9 mouse cellular contexts compared by ENCODE assay signal in genomic region chr2:93303260-93303584, GRCm38 (mm10). TPM values are rescaled to one million over a fixed set of nuclear protein-coding genes. Genes with fewer than 3 reads are reported as not detected.
DNase-seq lines count a peak whose midpoint lies in the region; ATAC-seq lines count a peak whose summit lies in the region.
"Had no signal": no experiment of that assay in that cellular context is flagged by ENCODE, and none has a peak within 500 bp of the region (broad histone marks: within the 10 kb centered on the region; RNA-seq: fewer than 3 reads in every experiment).

No protein-coding gene starts in this region.

- H3K4me1 ChIP-seq in kidney, embryonic 16.5 days (ENCODE audit: insufficient read depth, low read length): peaks cover 27% of the 10 kb centered on the region
- H3K4me1 ChIP-seq in forebrain, embryonic 12.5 days: peaks cover 30% of the 10 kb centered on the region
- peaks cover 26% of the 10 kb centered on the region for H3K4me1 ChIP-seq in hindbrain, embryonic 15.5 days (replicated peaks)
- peaks cover 31% of the 10 kb centered on the region for H3K4me1 ChIP-seq in neural tube, embryonic 14.5 days (ENCODE audit: control insufficient read depth, insufficient read depth, low read length)

- H3K9me3 ChIP-seq in kidney, embryonic 16.5 days (ENCODE audit: low read length): no peaks in the 10 kb centered on the region
- H3K9me3 ChIP-seq in forebrain, embryonic 12.5 days: no peaks in the 10 kb centered on the region
- no peaks in the 10 kb centered on the region for H3K9me3 ChIP-seq in hindbrain, embryonic 15.5 days
- no peaks in the 10 kb centered on the region for H3K9me3 ChIP-seq in neural tube, embryonic 14.5 days (ENCODE audit: control insufficient read depth, low read length)
- H3K9me3 ChIP-seq: G1E had no signal

- no peak for DNase-seq in kidney, postnatal 14 days
- DNase-seq in urinary bladder, postnatal 36 days (ENCODE audit: low spot score in 2 of 2): no peak
- no peak for DNase-seq in adrenal gland, postnatal 14 days
- DNase-seq: cerebellum, postnatal 14 days had no signal

- no peak for ATAC-seq in kidney, embryonic 16.5 days (ENCODE audit: low FRiP score, low TSS enrichment)
- no peak; the same call in 1 of the 2 replicates for ATAC-seq in forebrain, embryonic 12.5 days (ENCODE audit: low FRiP score)
- no peak for ATAC-seq in hindbrain, embryonic 15.5 days (ENCODE audit: low FRiP score, low read depth)
- no peak for ATAC-seq in neural tube, embryonic 14.5 days (ENCODE audit: low read depth)

- peak overlapping the region; percentile 91 for H3K27ac ChIP-seq in kidney, embryonic 16.5 days (ENCODE audit: low read length)
- H3K27ac ChIP-seq in forebrain, embryonic 12.5 days: peak overlapping the region; percentile 90
- H3K27ac ChIP-seq in hindbrain, embryonic 15.5 days (replicated peaks): peak overlapping the region; percentile 70
- H3K27ac ChIP-seq in neural tube, embryonic 14.5 days (ENCODE audit: low read depth, low read length): peak overlapping the region; percentile 63

- 39% methylated on average over 5 of the region's 5 CpGs for WGBS in kidney, embryonic 16.5 days
- WGBS in forebrain, embryonic 12.5 days: 19% methylated on average over 5 of the region's 5 CpGs
- whole genome bisulfite sequencing in hindbrain, embryonic 15.5 days: 20% methylated on average over 5 of the region's 5 CpGs
- WGBS in neural tube, embryonic 14.5 days: 19% methylated on average over 5 of the region's 5 CpGs

- H3K36me3 ChIP-seq in kidney, embryonic 16.5 days (ENCODE audit: insufficient read depth, low read length): peaks cover 11% of the 10 kb centered on the region; the same call in 1 of the 2 replicates
- H3K36me3 ChIP-seq in forebrain, embryonic 12.5 days (replicated peaks): peaks cover 6% of the 10 kb centered on the region; the same call in 1 of the 2 replicates
- H3K36me3 ChIP-seq in hindbrain, embryonic 15.5 days: no peaks in the 10 kb centered on the region
- H3K36me3 ChIP-seq in neural tube, embryonic 14.5 days (ENCODE audit: control insufficient read depth, insufficient read depth, low read length): no peaks in the 10 kb centered on the region
- H3K36me3 ChIP-seq: G1E had no signal

- H3K9ac ChIP-seq in kidney, embryonic 16.5 days (replicated peaks; ENCODE audit: low read length): peak overlapping the region; percentile 36
- H3K9ac ChIP-seq in forebrain, embryonic 12.5 days: 0 out of 2 replicates have a peak overlapping the region, but pooled peaks have one; percentile 33
- no peak overlapping the region for H3K9ac ChIP-seq in hindbrain, embryonic 15.5 days
- no peak overlapping the region for H3K9ac ChIP-seq in neural tube, embryonic 14.5 days (replicated peaks; ENCODE audit: low read depth, low read length)

- no peaks in the 10 kb centered on the region for H3K27me3 ChIP-seq in kidney, embryonic 16.5 days (ENCODE audit: insufficient read depth, low read length)
- no peaks in the 10 kb centered on the region for H3K27me3 ChIP-seq in forebrain, embryonic 12.5 days
- H3K27me3 ChIP-seq in hindbrain, embryonic 15.5 days: no peaks in the 10 kb centered on the region
- H3K27me3 ChIP-seq in neural tube, embryonic 14.5 days (ENCODE audit: control insufficient read depth, insufficient read depth, low read length): no peaks in the 10 kb centered on the region

- no peak overlapping the region for H3K4me3 ChIP-seq in kidney, embryonic 16.5 days (ENCODE audit: low read length)
- no peak overlapping the region for H3K4me3 ChIP-seq in forebrain, embryonic 12.5 days (replicated peaks)
- no peak overlapping the region for H3K4me3 ChIP-seq in hindbrain, embryonic 15.5 days
- no peak overlapping the region for H3K4me3 ChIP-seq in neural tube, embryonic 14.5 days (ENCODE audit: low read depth, low read length)

- no peak overlapping the region for H3K4me2 ChIP-seq in kidney, embryonic 16.5 days (replicated peaks; ENCODE audit: low read depth, low read length)
- H3K4me2 ChIP-seq in forebrain, embryonic 12.5 days: peak overlapping the region; percentile 30; the same call in 1 of the 2 replicates
- no peak overlapping the region for H3K4me2 ChIP-seq in hindbrain, embryonic 15.5 days
- H3K4me2 ChIP-seq in neural tube, embryonic 14.5 days (ENCODE audit: low read depth, low read length): no peak overlapping the region

RNA-seq across cellular contexts. Expression of gene Tspan18, which starts 31.1 kb away (rescaled TPM):
- 35.0 and 47.0 TPM in 2 replicates for polyA plus RNA-seq in kidney, embryonic 16.5 days (2015; fragmentation: Nextera tagmentation; extraction: Ambion mirVana)
- 31.2 and 32.5 TPM in 2 replicates for polyA plus RNA-seq in forebrain, embryonic 12.5 days (2016; fragmentation: Nextera tagmentation; extraction: Ambion mirVana)
- 17.9 and 23.5 TPM in 2 replicates for polyA plus RNA-seq in hindbrain, embryonic 15.5 days (2015; fragmentation: Nextera tagmentation; extraction: Ambion mirVana)
- polyA plus RNA-seq in neural tube, embryonic 14.5 days (2014; fragmentation: Nextera tagmentation; extraction: Ambion mirVana): 30.2 and 34.7 TPM in 2 replicates
- 72.2 and 76.9 TPM in 2 replicates for total RNA-seq in adrenal gland, postnatal 14 days (2021)

Comparison
In these comparisons a context has a peak if more than half of its experiments do, and no peak if none do; other contexts are left out.
1. H3K9ac ChIP-seq: peak in kidney, embryonic 16.5 days (single experiment) and forebrain, embryonic 12.5 days (single experiment); none in hindbrain, embryonic 15.5 days (single experiment) and neural tube, embryonic 14.5 days (single experiment).
2. Peak in every context shown above with its lines, with median percentiles within 50 percentile points of each other: H3K27ac ChIP-seq.